Mouse (Mus musculus): ENCODE results near the gene Clcf1.
A peak's percentile ranks its signal among the peaks of the same experiment; 100 is the strongest.

Gene Clcf1

DNA sequence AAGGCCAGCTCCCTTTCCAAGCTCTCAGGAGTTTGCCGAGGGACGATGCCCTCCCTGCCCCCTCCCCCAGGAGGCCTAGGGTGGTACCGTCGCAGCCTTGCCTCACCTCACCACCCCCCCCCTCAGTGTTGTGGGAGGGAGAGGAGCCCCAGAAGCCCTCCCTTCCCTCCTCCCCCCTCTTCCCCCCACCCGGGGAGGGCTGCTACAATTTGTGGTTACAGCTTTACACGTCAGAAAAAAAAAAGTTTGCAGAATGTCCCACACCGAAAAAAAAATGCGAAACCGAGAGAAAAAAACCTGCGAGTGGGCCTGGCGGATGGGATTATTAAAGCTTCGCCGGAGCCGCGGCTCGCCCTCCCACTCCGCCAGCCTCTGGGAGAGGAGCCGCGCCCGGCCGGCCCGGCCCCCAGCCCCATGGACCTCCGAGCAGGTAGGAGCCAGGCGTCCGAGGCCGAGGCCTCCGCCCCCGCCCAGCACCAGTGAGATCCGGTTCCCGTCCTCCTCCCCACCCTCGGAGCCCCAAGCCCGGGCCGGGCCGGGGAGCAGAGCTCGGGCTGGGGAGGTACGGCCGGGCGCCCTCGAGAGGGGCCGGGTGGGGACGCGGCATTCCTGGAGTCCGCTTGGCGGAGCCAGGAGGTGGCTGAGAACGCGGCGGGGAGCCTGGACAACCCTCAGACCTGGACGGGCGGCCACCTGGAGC is at the start of gene Clcf1, which contains the start of gene AC109138.7:
Clcf1 (plus strand) TSS at position 168 of the 700 bp plus-strand sequence.
AC109138.7 (plus strand) TSS at position 287 of the 700 bp plus-strand sequence.
- DNase-seq (ENCODE audit: extremely low spot score) = no peak

- no peak for DNase-seq (ENCODE audit: extremely low spot score)
Measured at GRCm38 (mm10) chr19:4164721-4165120, 49.3 kb upstream of the Clcf1 start.

GRCm38 (mm10) chr19:4166678-4167476 is 47.2 kb upstream of the Clcf1 start:
- no peak for DNase-seq (ENCODE audit: extremely low spot score)

DNA sequence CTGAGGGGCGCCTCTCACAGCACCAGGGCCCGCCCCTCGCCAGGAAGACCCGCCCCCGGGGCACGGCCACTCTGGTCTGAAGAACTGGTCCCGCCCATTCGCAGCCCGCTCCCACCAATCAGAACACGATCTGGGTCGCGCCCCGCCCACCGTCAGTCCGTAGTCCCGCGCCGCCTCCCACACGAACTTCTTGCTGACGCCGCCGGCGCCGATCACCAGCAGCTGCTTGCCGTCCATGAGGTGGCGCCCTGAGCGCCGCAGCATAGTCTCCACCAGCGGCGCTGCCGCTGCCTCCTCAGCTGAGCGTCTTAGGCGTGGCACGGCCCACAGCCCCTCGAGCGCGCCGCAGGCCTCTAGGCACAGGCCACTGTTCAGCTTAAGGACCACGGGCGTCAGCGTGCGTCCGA is 44.7 kb upstream of the Clcf1 start:
- peak; percentile 99 for DNase-seq (ENCODE audit: extremely low spot score)

GRCm38 (mm10) chr19:4169810-4170209 is 44.2 kb upstream of the Clcf1 start:
- no peak for DNase-seq (ENCODE audit: extremely low spot score)

GRCm38 (mm10) chr19:4170723-4171392 is 43.2 kb upstream of the Clcf1 start:
- DNase-seq (ENCODE audit: extremely low spot score) = no peak

DNA sequence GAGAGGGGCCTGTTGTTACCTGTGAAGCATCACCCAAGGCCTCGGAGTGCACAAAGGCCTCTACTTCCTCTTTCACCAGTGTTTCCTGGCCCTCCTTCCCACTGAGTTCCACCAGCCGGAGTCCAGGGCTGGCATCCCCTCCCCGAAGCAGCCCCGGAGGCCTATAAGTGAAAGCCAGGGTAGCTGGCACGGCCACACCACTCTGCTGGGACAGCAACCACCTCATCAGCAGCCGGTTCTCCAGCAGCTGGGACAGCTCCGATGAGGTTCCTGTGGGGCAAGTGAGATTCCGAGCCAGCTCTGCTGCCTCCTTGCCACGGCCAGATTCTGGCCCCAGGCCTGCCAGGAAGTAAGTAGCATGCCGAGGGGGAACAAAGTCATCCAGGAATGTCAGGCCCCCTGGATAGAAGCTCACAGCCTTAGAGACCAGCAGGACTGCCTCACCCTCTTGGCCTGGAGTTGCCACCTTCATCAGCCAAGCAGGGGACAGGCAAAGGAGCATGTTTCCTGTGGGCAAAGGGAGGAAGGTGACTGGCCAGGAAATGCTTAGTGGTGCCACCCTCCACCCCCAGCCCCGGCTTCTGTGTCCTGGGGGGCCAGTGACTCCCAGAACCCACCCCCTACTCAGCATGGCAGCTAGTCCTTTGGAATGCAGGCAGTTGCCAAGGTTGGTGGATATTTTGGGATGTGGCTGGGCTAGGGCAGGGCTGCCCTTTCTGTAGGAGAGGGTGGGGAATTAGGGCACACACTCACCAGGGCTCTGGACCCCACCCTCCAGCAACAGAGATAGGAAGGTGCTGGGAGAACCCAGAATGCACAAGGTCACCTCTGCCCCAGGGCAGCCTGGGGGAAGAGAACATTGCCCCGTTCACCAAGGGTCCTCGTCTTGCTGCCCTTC is 42.4 kb upstream of the Clcf1 start:
- DNase-seq (ENCODE audit: extremely low spot score) = no peak

- no peak for DNase-seq (ENCODE audit: extremely low spot score)
Measured at GRCm38 (mm10) chr19:4172925-4173324, 41.1 kb upstream of the Clcf1 start.

DNA sequence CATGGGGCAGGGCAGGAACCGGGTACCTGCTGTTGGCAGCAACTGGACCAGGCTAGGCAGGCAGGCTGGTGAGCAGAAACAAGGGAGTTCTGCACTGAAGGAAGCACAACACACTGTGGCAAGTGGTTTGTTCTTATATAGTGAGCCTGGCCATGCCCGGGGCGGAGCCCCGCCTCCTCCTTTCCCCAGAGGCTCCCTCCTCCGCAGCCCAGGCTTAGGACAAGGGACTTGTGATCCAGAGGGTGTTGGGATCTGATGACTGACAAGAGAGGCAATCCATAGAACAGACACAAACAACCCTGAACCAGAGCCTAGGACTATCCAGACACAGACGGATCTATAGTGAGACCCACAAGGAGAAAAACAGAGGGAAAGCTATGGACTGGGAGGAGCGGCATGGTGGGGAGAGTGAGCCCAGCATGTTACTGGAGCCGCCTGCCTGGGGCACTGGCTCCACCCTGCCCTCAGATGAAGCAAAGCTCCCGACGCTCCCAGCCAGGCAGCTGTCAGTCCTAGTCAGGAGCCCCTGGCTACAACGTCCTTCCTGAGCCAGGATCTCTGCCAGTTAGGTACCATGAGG is 38.6 kb upstream of the Clcf1 start, which contains the start of gene Carns1:
Carns1 (minus strand) TSS at position 112 of the 580 bp plus-strand sequence.
- no peak for DNase-seq (ENCODE audit: extremely low spot score)

DNA sequence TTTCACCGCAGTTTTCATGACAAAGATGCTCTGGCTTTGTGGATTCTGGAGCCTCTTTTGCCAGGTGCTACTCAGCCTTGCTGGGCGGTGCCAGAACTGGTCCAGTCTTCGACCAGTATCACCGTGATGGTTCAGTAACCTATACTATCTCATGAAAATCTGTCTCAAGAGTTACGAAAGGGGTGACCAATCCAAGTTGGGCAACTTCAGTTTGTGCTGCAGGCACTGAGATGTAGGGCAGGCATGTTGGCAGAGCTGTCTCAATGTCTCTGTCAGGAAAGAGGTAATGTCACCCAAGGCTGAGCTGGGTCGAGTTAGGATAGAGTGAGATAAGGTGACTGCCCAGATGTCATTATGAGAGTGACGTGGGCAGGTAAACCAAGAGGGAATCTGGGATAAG is 33.6 kb upstream of the Clcf1 start:
- no peak for DNase-seq (ENCODE audit: extremely low spot score)

GRCm38 (mm10) chr19:4181892-4182291 is 32.1 kb upstream of the Clcf1 start:
- DNase-seq (ENCODE audit: extremely low spot score) = no peak

DNA sequence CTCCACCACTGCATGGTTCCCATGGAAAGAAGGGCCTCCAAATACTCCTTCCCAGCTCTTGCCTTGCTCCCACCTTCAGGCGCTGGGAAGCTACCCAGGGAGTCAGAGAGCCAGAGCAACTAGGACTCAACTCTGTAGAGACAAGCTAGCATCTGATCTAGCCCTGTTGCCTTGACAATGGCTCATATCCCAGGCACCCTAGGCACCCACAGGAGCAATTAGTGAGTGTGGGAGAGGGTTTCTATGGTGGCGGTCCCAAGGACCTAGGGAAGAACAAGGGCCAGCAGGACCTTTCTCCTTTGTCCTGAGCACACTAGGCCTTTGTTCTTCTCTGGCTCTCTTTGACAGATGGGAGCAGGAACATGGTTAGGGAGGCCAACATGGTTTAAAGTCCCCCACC is 30.3 kb upstream of the Clcf1 start:
- no peak for DNase-seq (ENCODE audit: extremely low spot score)

DNA sequence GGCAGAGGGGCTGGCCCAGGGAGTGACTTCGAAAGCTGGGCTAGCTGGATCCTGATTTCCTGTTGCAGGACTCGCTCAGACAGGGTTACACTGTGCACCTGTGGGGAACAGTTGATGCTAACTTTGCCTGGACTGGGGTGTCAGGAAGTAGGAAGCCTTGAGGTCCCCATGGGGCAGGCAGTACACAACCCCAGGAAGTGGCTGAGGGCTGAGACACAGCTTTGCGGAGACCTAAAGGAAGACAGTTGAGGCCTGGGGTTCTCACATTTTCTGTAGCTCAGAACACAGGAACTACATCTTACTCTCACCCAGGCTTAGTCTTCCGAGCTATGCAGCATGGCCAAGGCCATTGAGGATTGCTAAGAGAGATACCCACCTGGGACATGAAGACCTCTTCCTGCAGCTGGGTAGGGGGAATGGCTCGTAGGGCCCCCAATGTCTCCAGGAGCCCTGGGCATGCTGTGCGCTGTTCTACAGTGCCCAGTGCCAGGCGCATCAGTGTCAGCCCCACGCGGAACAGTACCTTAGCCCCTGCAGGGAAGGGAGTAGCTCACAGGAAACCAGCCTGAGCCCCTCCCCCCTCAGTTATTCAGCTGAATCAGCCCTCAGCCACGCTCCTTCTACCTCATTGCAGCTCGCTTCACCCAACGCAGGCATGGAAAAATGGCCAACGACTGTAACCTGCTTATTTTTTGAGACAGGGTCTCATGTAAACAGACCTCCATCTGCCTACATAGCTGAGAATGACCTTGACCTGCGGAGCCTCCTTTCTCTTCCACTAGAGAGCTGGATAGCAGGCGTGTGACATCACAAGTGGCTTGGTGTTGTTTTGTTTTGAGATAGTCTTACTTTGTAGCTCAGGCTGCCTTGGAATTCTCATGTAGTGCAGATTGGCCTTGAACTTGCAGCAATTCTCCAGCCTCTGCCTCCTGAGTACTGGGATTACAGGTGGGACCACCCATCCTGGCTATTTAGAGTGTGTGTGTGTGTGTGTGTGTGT is 28.8 kb upstream of the Clcf1 start:
- no peak for DNase-seq (ENCODE audit: extremely low spot score)

DNA sequence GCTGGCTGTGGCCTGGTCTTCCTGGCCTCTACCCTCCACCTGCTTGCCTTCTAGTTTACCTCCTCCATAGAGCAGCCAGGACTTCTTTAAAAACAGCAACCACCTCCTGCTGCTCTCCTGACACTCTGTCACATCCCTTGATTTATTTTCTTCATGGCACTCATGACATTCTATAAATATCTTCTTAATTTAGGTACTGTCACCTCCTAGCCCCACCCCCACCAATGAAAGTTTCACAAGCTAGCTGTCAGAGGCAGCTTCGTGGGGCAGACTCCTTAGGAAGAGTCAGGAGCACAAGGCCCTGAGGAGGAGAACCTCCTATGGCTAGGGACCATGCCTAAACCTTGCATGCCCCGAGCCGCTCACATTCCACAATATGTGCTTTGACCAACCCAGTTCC is 26.7 kb upstream of the Clcf1 start:
- no peak for DNase-seq (ENCODE audit: extremely low spot score)

- no peak for DNase-seq (ENCODE audit: extremely low spot score)
Measured at GRCm38 (mm10) chr19:4189051-4189620, 24.9 kb upstream of the Clcf1 start.

- no peak for DNase-seq (ENCODE audit: extremely low spot score)
Measured at GRCm38 (mm10) chr19:4190831-4191334, 23.2 kb upstream of the Clcf1 start, which contains the start of gene Tbc1d10c. Tbc1d10c (minus strand) TSS chr19:4191284.

DNA sequence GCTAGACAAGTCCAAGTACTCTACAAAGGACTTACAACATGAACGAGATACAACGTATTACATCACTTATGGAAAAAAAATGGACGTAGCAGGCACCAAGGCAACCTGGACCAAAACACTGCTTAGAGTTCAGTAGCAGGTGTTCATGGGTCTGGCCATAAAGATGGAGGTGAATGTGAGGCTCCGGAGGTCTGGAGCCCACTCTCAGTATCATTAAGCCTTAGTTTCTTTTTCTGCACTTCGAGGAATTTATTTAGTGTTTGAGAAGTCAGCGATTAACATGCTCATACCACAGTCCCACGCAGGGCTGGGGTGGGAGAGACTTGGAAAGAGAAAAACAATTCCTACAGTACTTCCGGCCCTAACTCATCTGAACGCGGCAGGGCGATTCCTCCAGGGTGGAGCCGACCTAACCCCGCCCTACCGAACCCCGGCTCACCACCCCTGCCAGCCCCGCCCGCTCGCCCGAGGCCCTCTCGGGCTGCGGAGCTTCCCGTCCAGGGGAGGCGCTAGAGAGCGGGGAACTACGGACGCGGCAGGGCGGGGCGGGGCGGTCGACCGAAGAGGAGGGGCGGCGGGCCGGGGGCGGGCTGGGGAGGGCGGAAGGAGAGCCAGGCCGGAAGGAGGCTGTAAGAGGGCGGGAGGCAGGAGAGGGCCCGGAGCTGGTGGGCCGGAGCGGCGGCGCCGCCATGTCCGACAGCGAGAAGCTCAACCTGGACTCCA is 22.3 kb upstream of the Clcf1 start, which contains the start of gene Ppp1ca:
Ppp1ca (plus strand) TSS at position 538 of the 723 bp plus-strand sequence.
- DNase-seq (ENCODE audit: extremely low spot score) = peak; percentile 98

GRCm38 (mm10) chr19:4192251-4192985 is 21.6 kb upstream of the Clcf1 start:
- no peak for DNase-seq (ENCODE audit: extremely low spot score)

All from embryo, embryonic 9.5 days (tissue).